Comparison of ENCODE assay signal across 25 mouse cellular contexts in genomic region chr17:10619881-10620280, GRCm38 (mm10).
DNase-seq lines count a peak whose midpoint lies in the region; ATAC-seq lines count a peak whose summit lies in the region.
"Had no signal": no experiment of that assay in that cellular context is flagged by ENCODE, and none has a peak within 500 bp of the region (broad histone marks: within the 10 kb centered on the region; RNA-seq: fewer than 3 reads in every experiment).

No protein-coding gene starts in this region.

- H3K4me3 ChIP-seq in hindbrain, embryonic 12.5 days = no peak overlapping the region
- H3K4me3 ChIP-seq: forebrain, embryonic 10.5 days; heart, adult 2 months; hindbrain, embryonic 15.5 days; intestine, embryonic 15.5 days; left cerebral cortex, adult 2 months; liver, embryonic 13.5 days; midbrain, embryonic 12.5 days; neural tube, embryonic 15.5 days had no signal

- H3K27me3 ChIP-seq in hindbrain, embryonic 12.5 days = no peaks in the 10 kb centered on the region
- H3K27me3 ChIP-seq: CH12.LX; hindbrain, embryonic 15.5 days; intestine, embryonic 15.5 days; liver, embryonic 13.5 days; midbrain, embryonic 12.5 days; neural tube, embryonic 15.5 days had no signal

- 85% methylated on average over 3 of the region's 3 CpGs for WGBS in hindbrain, embryonic 12.5 days

- no peaks in the 10 kb centered on the region for H3K4me1 ChIP-seq in hindbrain, embryonic 12.5 days
- H3K4me1 ChIP-seq: intestine, embryonic 15.5 days; liver, embryonic 13.5 days; midbrain, embryonic 12.5 days had no signal

- H3K36me3 ChIP-seq in hindbrain, embryonic 12.5 days = no peaks in the 10 kb centered on the region
- H3K36me3 ChIP-seq: forebrain, embryonic 10.5 days; G1E; hindbrain, embryonic 15.5 days; intestine, embryonic 15.5 days; liver, embryonic 13.5 days; midbrain, embryonic 12.5 days; neural tube, embryonic 15.5 days had no signal

- no peak overlapping the region for H3K4me2 ChIP-seq in hindbrain, embryonic 12.5 days (replicated peaks)
- H3K4me2 ChIP-seq: hindbrain, embryonic 15.5 days; intestine, embryonic 15.5 days; liver, embryonic 13.5 days; lung, embryonic 14.5 days; midbrain, embryonic 12.5 days; neural tube, embryonic 15.5 days had no signal

- H3K9ac ChIP-seq in hindbrain, embryonic 12.5 days = no peak overlapping the region
- H3K9ac ChIP-seq: hindbrain, embryonic 15.5 days; intestine, embryonic 15.5 days; liver, embryonic 13.5 days; lung, embryonic 14.5 days; midbrain, embryonic 12.5 days; neural tube, embryonic 15.5 days had no signal

- H3K27ac ChIP-seq in hindbrain, embryonic 12.5 days = no peak overlapping the region
- H3K27ac ChIP-seq: forebrain, embryonic 10.5 days; heart, adult 2 months; hindbrain, embryonic 15.5 days; intestine, embryonic 15.5 days; left cerebral cortex, adult 2 months; liver, embryonic 13.5 days; midbrain, embryonic 12.5 days; neural tube, embryonic 15.5 days had no signal

- H3K9me3 ChIP-seq in hindbrain, embryonic 12.5 days (replicated peaks) = no peaks in the 10 kb centered on the region
- H3K9me3 ChIP-seq: forebrain, embryonic 10.5 days; G1E; hindbrain, embryonic 15.5 days; intestine, embryonic 15.5 days; liver, embryonic 13.5 days; midbrain, embryonic 12.5 days; neural tube, embryonic 15.5 days had no signal

- ATAC-seq in frontal cortex, adult (ENCODE audit: low TSS enrichment) = peak; percentile 87
- ATAC-seq in hindbrain, embryonic 12.5 days (ENCODE audit: low FRiP score) = no peak
- ATAC-seq: intestine, embryonic 15.5 days had no signal

- DNase-seq in frontal cortex, postnatal 25 days (ENCODE audit: low spot score in 2 of 2) = no peak
- DNase-seq in right cerebral cortex, adult 2 months (ENCODE audit: low spot score in 2 of 2) = peak; percentile 4 to 8
- DNase-seq in right cerebral cortex, postnatal 14 days = no peak
- peak; percentile 39 to 61 for DNase-seq in cerebellum, postnatal 25 days
- no peak for DNase-seq in lung, adult 18-20 months
- DNase-seq in gastrocnemius, postnatal 10 days = no peak
- DNase-seq: adrenal gland, adult 2 months; heart, adult 2 months; heart, postnatal 4 days; kidney, adult 9 months; kidney, postnatal 14 days; liver, embryonic 13.5 days; lung, embryonic 14.5 days; spleen, adult 18-20 months; thymus, postnatal 25 days had no signal

Comparison
In these comparisons a context has a peak if more than half of its experiments do, and no peak if none do; other contexts are left out.
1. DNase-seq: peak in right cerebral cortex, adult 2 months (2 of 2) and cerebellum, postnatal 25 days (2 of 2); none in frontal cortex, postnatal 25 days (0 of 2), right cerebral cortex, postnatal 14 days (single experiment), lung, adult 18-20 months (0 of 2) and gastrocnemius, postnatal 10 days (single experiment).